Mouse (Mus musculus) thymus, adult 2 months (tissue): ENCODE results near the gene Ugt1a6a.

ENCODE experiments used
- CTCF ChIP-seq: fragments of 200-500 bp; IDR thresholded peaks from 2 replicates; pipeline ENCODE4 v1.5.1; 2012; ENCODE audit warnings: mild to moderate bottlenecking, control low read depth, low read length, moderate library complexity, borderline replicate concordance; ENCODE audit not compliant: control insufficient read depth, poor library complexity, insufficient read depth; ENCODE audit errors: extremely low read depth
- POLR2A ChIP-seq: fragments of 200-500 bp; IDR thresholded peaks from 2 replicates; pipeline ENCODE4 v1.6.1; 2012; ENCODE audit warnings: mild to moderate bottlenecking, low read length, control low read depth, moderate library complexity; ENCODE audit not compliant: control insufficient read depth, poor library complexity, insufficient read depth; ENCODE audit errors: extremely low read depth

DNA sequence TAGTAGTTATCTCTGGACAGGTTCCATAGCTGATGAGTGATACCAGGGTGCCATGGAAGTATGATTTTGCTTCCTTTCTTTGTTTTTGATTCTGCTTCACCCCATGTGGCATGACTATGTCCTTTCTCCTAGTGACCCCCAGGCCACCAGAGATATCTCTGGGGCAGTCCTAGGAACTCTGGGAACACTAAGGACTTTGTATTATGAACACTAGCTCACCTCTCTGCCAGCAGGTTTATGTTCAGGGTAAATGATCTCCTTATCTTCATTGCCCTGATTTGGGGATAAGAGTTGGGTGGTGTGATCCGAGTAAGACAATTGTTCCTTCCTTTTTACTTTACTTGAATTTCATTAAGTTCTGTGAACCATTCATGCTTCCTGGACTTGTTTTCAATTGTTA, 48.5 kb upstream of the Ugt1a6a start:
- no peak for TF ChIP-seq CTCF
- TF ChIP-seq POLR2A: no peak
